Mouse (Mus musculus): Measurements from ENCODE around the gene Smarcd3.

GRCm38 (mm10) chr5:24577183-24577929 lies 46.9 kb downstream of the Smarcd3 start, which contains the start of gene Abcf2:
- TF ChIP-seq CTCF (IDR thresholded peaks at IDR 0.05 in 2 of 3, conservative IDR thresholded peaks at IDR 0.05 in 1 of 3; ENCODE audit: control insufficient read depth in 1 of 3, insufficient read depth in 1 of 3, low read depth in 2 of 3, low read length in 3 of 3, poor library complexity in 1 of 3, severe bottlenecking in 1 of 3): no peak
- TF ChIP-seq CHD2 (IDR thresholded peaks at IDR 0.05; ENCODE audit: low read length): peak; percentile 68; the same call in 1 of the 2 replicates
- TF ChIP-seq MAZ (IDR thresholded peaks at IDR 0.05; ENCODE audit: low read depth, low read length): peak; percentile 74; the same call in 1 of the 2 replicates
- peak; percentile 90 to 97 for TF ChIP-seq POLR2A (IDR thresholded peaks at IDR 0.05; ENCODE audit: control insufficient read depth in 1 of 2, insufficient read depth in 1 of 2, low read depth in 1 of 2, low read length in 2 of 2, poor library complexity in 1 of 2)
- peak; percentile 98 for TF ChIP-seq HCFC1 (IDR thresholded peaks at IDR 0.05; ENCODE audit: low read depth, low read length)
- no peak for TF ChIP-seq MAFK (IDR thresholded peaks at IDR 0.05; ENCODE audit: borderline replicate concordance, low read depth, low read length)
- no peak for TF ChIP-seq EP300 (IDR thresholded peaks at IDR 0.05; ENCODE audit: low read depth in 1 of 2, low read length in 2 of 2)
- peak; percentile 86 for TF ChIP-seq ZMIZ1 (IDR thresholded peaks at IDR 0.05; ENCODE audit: low read depth, low read length)
- TF ChIP-seq SMC3 (IDR thresholded peaks at IDR 0.05; ENCODE audit: low read depth, low read length): no peak
- no peak for TF ChIP-seq MEF2A (IDR thresholded peaks at IDR 0.05; ENCODE audit: extremely low read depth, insufficient replicate concordance, low read depth, low read length, poor library complexity, severe bottlenecking)
- TF ChIP-seq ZNF384 (IDR thresholded peaks at IDR 0.05; ENCODE audit: low read depth, low read length): no peak
- TF ChIP-seq TAL1 (IDR thresholded peaks at IDR 0.05; ENCODE audit: low read length): no peak
- peak; percentile 60 for TF ChIP-seq USF1 (IDR thresholded peaks at IDR 0.05; ENCODE audit: low read depth, low read length)
- TF ChIP-seq ETS1 (IDR thresholded peaks at IDR 0.05; ENCODE audit: low read depth, low read length): no peak; the same call in 1 of the 2 replicates

Measured in MEL (cell line).